Mouse (Mus musculus): ENCODE measurements around the gene Elmo1. TPM values are rescaled to one million over a fixed set of nuclear protein-coding genes. Genes with fewer than 3 reads are reported as not detected.

Elmo1 gene
- total and polyA plus RNA-seq, 2 experiments: 1.2 to 6.7 TPM

GRCm38 (mm10) chr13:20385423-20385822 lies 295.0 kb downstream of the Elmo1 start:
- no peaks in the 10 kb centered on the region for H3K79me2 ChIP-seq (ENCODE audit: control insufficient read depth, insufficient read depth, low read length)
- no peak overlapping the region for H3K27ac ChIP-seq (replicated peaks; ENCODE audit: insufficient read depth, low read depth, low read length)
- no peaks in the 10 kb centered on the region for H3K36me3 ChIP-seq (ENCODE audit: control insufficient read depth, insufficient read depth, low read length)
- no peaks in the 10 kb centered on the region for H3K4me1 ChIP-seq (ENCODE audit: control insufficient read depth, insufficient read depth, low read length)
- H3K27me3 ChIP-seq (ENCODE audit: control insufficient read depth, insufficient read depth, low read length): no peaks in the 10 kb centered on the region
- no peak for DNase-seq (ENCODE audit: extremely low read depth, low read depth, low spot score)
- WGBS: 87% methylated on average over 2 of the region's 2 CpGs
- H3K9ac ChIP-seq (ENCODE audit: low read depth, low read length): no peak overlapping the region
- TF ChIP-seq POLR2A (IDR thresholded peaks at IDR 0.05; ENCODE audit: extremely low read depth, insufficient read depth, low read length) (no peak), CTCF (IDR thresholded peaks at IDR 0.05; ENCODE audit: low read depth, low read length) (no peak)
- no peak overlapping the region for H3K4me3 ChIP-seq (ENCODE audit: insufficient read depth, low read depth, low read length)

DNA sequence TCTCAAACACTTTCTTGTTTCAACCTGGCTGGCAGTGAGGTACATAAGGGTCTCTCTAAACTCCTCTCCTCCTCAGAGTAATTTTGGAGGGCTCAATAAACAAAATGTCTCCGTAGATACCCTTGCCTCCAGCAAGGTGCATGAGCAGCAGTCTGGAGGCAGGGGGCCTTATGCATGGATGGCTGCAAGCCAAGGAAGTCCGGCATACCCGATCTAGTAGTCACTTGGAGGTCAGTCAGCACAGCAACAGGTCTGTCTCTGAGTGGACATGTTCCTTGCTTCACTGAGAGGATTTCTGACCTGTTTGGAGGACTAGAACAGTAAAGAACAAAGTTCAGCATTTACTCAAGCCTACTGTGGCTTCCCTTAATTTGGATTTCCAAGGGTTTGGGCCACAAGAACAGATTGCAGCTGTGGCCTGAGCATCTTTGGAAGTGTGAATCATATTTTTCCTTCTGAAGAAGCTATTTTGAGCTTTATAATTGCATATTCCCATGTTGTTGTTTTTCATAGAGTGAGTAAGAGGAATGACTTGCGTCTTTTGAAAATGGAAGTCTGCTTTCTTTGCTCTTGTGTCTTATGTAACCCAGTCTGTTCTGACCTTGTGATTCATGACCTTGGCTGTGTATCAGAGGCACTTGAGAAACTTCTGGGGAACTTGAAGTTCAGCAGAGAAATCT lies 296.2 kb downstream of the Elmo1 start:
- Histone ChIP-seq H3K4me1 (ENCODE audit: control insufficient read depth, insufficient read depth, low read length) (no peaks in the 10 kb centered on the region), H3K27me3 (ENCODE audit: control insufficient read depth, insufficient read depth, low read length) (no peaks in the 10 kb centered on the region), H3K36me3 (ENCODE audit: control insufficient read depth, insufficient read depth, low read length) (no peaks in the 10 kb centered on the region), H3K79me2 (ENCODE audit: control insufficient read depth, insufficient read depth, low read length) (no peaks in the 10 kb centered on the region), H3K27ac (replicated peaks; ENCODE audit: insufficient read depth, low read depth, low read length) (no peak overlapping the region), H3K4me3 (ENCODE audit: insufficient read depth, low read depth, low read length) (no peak overlapping the region), H3K9ac (ENCODE audit: low read depth, low read length) (no peak overlapping the region)
- WGBS: 79% methylated on average over 4 of the region's 4 CpGs
- no peak for TF ChIP-seq CTCF (IDR thresholded peaks at IDR 0.05; ENCODE audit: low read depth, low read length)
- TF ChIP-seq POLR2A (IDR thresholded peaks at IDR 0.05; ENCODE audit: extremely low read depth, insufficient read depth, low read length): no peak
- DNase-seq (ENCODE audit: extremely low read depth, low read depth, low spot score): peak; percentile 28

- no peaks in the 10 kb centered on the region for H3K79me2 ChIP-seq (ENCODE audit: control insufficient read depth, insufficient read depth, low read length)
- H3K27me3 ChIP-seq (ENCODE audit: control insufficient read depth, insufficient read depth, low read length): no peaks in the 10 kb centered on the region
- no peaks in the 10 kb centered on the region for H3K36me3 ChIP-seq (ENCODE audit: control insufficient read depth, insufficient read depth, low read length)
- H3K4me3 ChIP-seq (ENCODE audit: insufficient read depth, low read depth, low read length): no peak overlapping the region
- DNase-seq (ENCODE audit: extremely low read depth, low read depth, low spot score): no peak
- WGBS: 83% methylated on average over 3 of the region's 3 CpGs
- H3K4me1 ChIP-seq (ENCODE audit: control insufficient read depth, insufficient read depth, low read length): no peaks in the 10 kb centered on the region
- no peak for TF ChIP-seq POLR2A (IDR thresholded peaks at IDR 0.05; ENCODE audit: extremely low read depth, insufficient read depth, low read length)
- no peak for TF ChIP-seq CTCF (IDR thresholded peaks at IDR 0.05; ENCODE audit: low read depth, low read length)
- no peak overlapping the region for H3K9ac ChIP-seq (ENCODE audit: low read depth, low read length)
- no peak overlapping the region for H3K27ac ChIP-seq (replicated peaks; ENCODE audit: insufficient read depth, low read depth, low read length)
Observed at GRCm38 (mm10) chr13:20392824-20393598, 302.6 kb downstream of the Elmo1 start.

DNA sequence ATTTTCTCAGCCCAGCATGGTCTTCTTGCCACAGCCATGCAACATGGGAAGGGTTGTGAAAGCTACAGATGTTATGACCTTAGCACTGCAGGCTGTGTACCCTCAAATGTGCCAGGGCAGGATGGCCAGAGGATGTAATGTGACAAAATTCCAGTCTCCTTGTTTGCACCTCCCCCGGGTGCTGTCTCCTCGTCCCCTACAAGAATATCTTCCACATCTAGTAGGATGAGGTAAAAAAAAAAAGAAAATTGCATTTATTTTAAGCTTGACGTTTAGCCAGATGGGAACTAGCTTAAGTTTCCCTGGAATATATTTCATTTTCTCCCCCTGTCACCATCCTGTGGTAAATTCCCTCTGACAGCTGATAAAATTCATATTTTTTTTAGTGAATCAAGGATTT lies 307.3 kb downstream of the Elmo1 start:
- Histone ChIP-seq H3K9ac (ENCODE audit: low read depth, low read length) (no peak overlapping the region), H3K4me1 (ENCODE audit: control insufficient read depth, insufficient read depth, low read length) (no peaks in the 10 kb centered on the region), H3K4me3 (ENCODE audit: insufficient read depth, low read depth, low read length) (no peak overlapping the region), H3K27ac (replicated peaks; ENCODE audit: insufficient read depth, low read depth, low read length) (no peak overlapping the region), H3K27me3 (ENCODE audit: control insufficient read depth, insufficient read depth, low read length) (no peaks in the 10 kb centered on the region), H3K36me3 (ENCODE audit: control insufficient read depth, insufficient read depth, low read length) (no peaks in the 10 kb centered on the region), H3K79me2 (ENCODE audit: control insufficient read depth, insufficient read depth, low read length) (no peaks in the 10 kb centered on the region)
- DNase-seq (ENCODE audit: extremely low read depth, low read depth, low spot score): no peak
- TF ChIP-seq CTCF (IDR thresholded peaks at IDR 0.05; ENCODE audit: low read depth, low read length) (no peak), POLR2A (IDR thresholded peaks at IDR 0.05; ENCODE audit: extremely low read depth, insufficient read depth, low read length) (no peak)
- 83% methylated on average over 3 of the region's 3 CpGs for WGBS

GRCm38 (mm10) chr13:20398311-20398710 lies 307.9 kb downstream of the Elmo1 start:
- H3K27me3 ChIP-seq (ENCODE audit: control insufficient read depth, insufficient read depth, low read length): no peaks in the 10 kb centered on the region
- no peak overlapping the region for H3K9ac ChIP-seq (ENCODE audit: low read depth, low read length)
- no peak overlapping the region for H3K4me3 ChIP-seq (ENCODE audit: insufficient read depth, low read depth, low read length)
- 86% methylated on average over 4 of the region's 4 CpGs for WGBS
- H3K36me3 ChIP-seq (ENCODE audit: control insufficient read depth, insufficient read depth, low read length): no peaks in the 10 kb centered on the region
- TF ChIP-seq POLR2A (IDR thresholded peaks at IDR 0.05; ENCODE audit: extremely low read depth, insufficient read depth, low read length): no peak
- TF ChIP-seq CTCF (IDR thresholded peaks at IDR 0.05; ENCODE audit: low read depth, low read length): no peak
- no peaks in the 10 kb centered on the region for H3K4me1 ChIP-seq (ENCODE audit: control insufficient read depth, insufficient read depth, low read length)
- DNase-seq (ENCODE audit: extremely low read depth, low read depth, low spot score): no peak
- no peaks in the 10 kb centered on the region for H3K79me2 ChIP-seq (ENCODE audit: control insufficient read depth, insufficient read depth, low read length)
- no peak overlapping the region for H3K27ac ChIP-seq (replicated peaks; ENCODE audit: insufficient read depth, low read depth, low read length)

- H3K4me3 ChIP-seq (ENCODE audit: insufficient read depth, low read depth, low read length): no peak overlapping the region
- H3K27ac ChIP-seq (replicated peaks; ENCODE audit: insufficient read depth, low read depth, low read length): no peak overlapping the region
- DNase-seq (ENCODE audit: extremely low read depth, low read depth, low spot score): no peak
- no peaks in the 10 kb centered on the region for H3K27me3 ChIP-seq (ENCODE audit: control insufficient read depth, insufficient read depth, low read length)
- H3K36me3 ChIP-seq (ENCODE audit: control insufficient read depth, insufficient read depth, low read length): no peaks in the 10 kb centered on the region
- no peak overlapping the region for H3K9ac ChIP-seq (ENCODE audit: low read depth, low read length)
- peaks cover 7% of the 10 kb centered on the region for H3K4me1 ChIP-seq (ENCODE audit: control insufficient read depth, insufficient read depth, low read length)
- 95% methylated on average over 3 of the region's 3 CpGs for WGBS
- no peak for TF ChIP-seq CTCF (IDR thresholded peaks at IDR 0.05; ENCODE audit: low read depth, low read length)
- no peak for TF ChIP-seq POLR2A (IDR thresholded peaks at IDR 0.05; ENCODE audit: extremely low read depth, insufficient read depth, low read length)
- H3K79me2 ChIP-seq (ENCODE audit: control insufficient read depth, insufficient read depth, low read length): no peaks in the 10 kb centered on the region
Observed at GRCm38 (mm10) chr13:20404530-20404929, 314.1 kb downstream of the Elmo1 start.

Measured in liver, adult 2 months (tissue).